Mouse (Mus musculus): ENCODE results near the gene Zfp809. TPM values are rescaled to one million over a fixed set of nuclear protein-coding genes. Genes with fewer than 3 reads are reported as not detected.
A peak's percentile ranks its signal among the peaks of the same experiment; 100 is the strongest.

Gene Zfp809
- polyA plus RNA-seq, 1 experiment from 2014 or later: 6.6 TPM

GRCm38 (mm10) chr9:22226846-22227245, 1.3 kb downstream of the Zfp809 start:
- no peak for ATAC-seq (ENCODE audit: low read depth)

GRCm38 (mm10) chr9:22229386-22230026, 4.0 kb downstream of the Zfp809 start:
- H3K27ac ChIP-seq: no peak overlapping the region
- H3K9ac ChIP-seq: no peak overlapping the region
- no peaks in the 10 kb centered on the region for H3K9me3 ChIP-seq (replicated peaks)
- H3K4me1 ChIP-seq (replicated peaks): peaks cover 29% of the 10 kb centered on the region
- DNase-seq (no peak), ATAC-seq (ENCODE audit: low read depth) (no peak)
- 65% methylated on average over 7 of the region's 7 CpGs for WGBS (ENCODE audit: insufficient replicate concordance)
- H3K4me3 ChIP-seq (replicated peaks): no peak overlapping the region
- no peak overlapping the region for H3K4me2 ChIP-seq
- H3K27me3 ChIP-seq: no peaks in the 10 kb centered on the region
- H3K36me3 ChIP-seq: peaks cover 13% of the 10 kb centered on the region

More at GRCm38 (mm10) chr9:22226846-22227245, 1.3 kb downstream of the Zfp809 start:
- H3K9ac ChIP-seq: no peak overlapping the region
- no peak overlapping the region for H3K27ac ChIP-seq
- H3K4me1 ChIP-seq (replicated peaks): peaks cover 31% of the 10 kb centered on the region
- no peaks in the 10 kb centered on the region for H3K9me3 ChIP-seq (replicated peaks)
- H3K36me3 ChIP-seq: peaks cover 7% of the 10 kb centered on the region
- no peak for DNase-seq
- WGBS (ENCODE audit: insufficient replicate concordance): 87% methylated on average over 15 of the region's 15 CpGs
- H3K4me3 ChIP-seq (replicated peaks): peak overlapping the region; percentile 81; the same call in 1 of the 2 replicates
- H3K27me3 ChIP-seq: no peaks in the 10 kb centered on the region
- peak overlapping the region; percentile 82 for H3K4me2 ChIP-seq

- Histone ChIP-seq H3K27me3 (no peaks in the 10 kb centered on the region), H3K4me2 (no peak overlapping the region), H3K9me3 (replicated peaks) (no peaks in the 10 kb centered on the region), H3K4me3 (replicated peaks) (no peak overlapping the region), H3K36me3 (peaks cover 17% of the 10 kb centered on the region), H3K27ac (no peak overlapping the region), H3K9ac (no peak overlapping the region), H3K4me1 (replicated peaks) (peaks cover 25% of the 10 kb centered on the region)
- ATAC-seq (ENCODE audit: low read depth) (no peak), DNase-seq (no peak)
- 71% methylated on average over 3 of the region's 3 CpGs for WGBS (ENCODE audit: insufficient replicate concordance)
Measured at GRCm38 (mm10) chr9:22230061-22230460, 4.5 kb downstream of the Zfp809 start.

- Histone ChIP-seq H3K27ac (no peak overlapping the region), H3K4me3 (replicated peaks) (no peak overlapping the region), H3K9me3 (replicated peaks) (no peaks in the 10 kb centered on the region), H3K4me2 (no peak overlapping the region), H3K27me3 (no peaks in the 10 kb centered on the region), H3K4me1 (replicated peaks) (peaks cover 25% of the 10 kb centered on the region), H3K36me3 (peaks cover 22% of the 10 kb centered on the region), H3K9ac (no peak overlapping the region)
- ATAC-seq (ENCODE audit: low read depth): no peak
- no peak for DNase-seq
Measured at GRCm38 (mm10) chr9:22230556-22230955, 5.0 kb downstream of the Zfp809 start.

- no peaks in the 10 kb centered on the region for H3K4me1 ChIP-seq (replicated peaks)
- ATAC-seq (ENCODE audit: low read depth): no peak
- no peaks in the 10 kb centered on the region for H3K27me3 ChIP-seq
- no peak for DNase-seq
- H3K9me3 ChIP-seq (replicated peaks): 0 out of 2 replicates have a peak, but pooled peaks cover 4% of the 10 kb centered on the region
- peaks cover 91% of the 10 kb centered on the region for H3K36me3 ChIP-seq
- H3K27ac ChIP-seq: no peak overlapping the region
- no peak overlapping the region for H3K4me3 ChIP-seq (replicated peaks)
- 81% methylated on average over 4 of the region's 4 CpGs for WGBS (ENCODE audit: insufficient replicate concordance)
- no peak overlapping the region for H3K9ac ChIP-seq
- no peak overlapping the region for H3K4me2 ChIP-seq
Measured at GRCm38 (mm10) chr9:22240001-22240400, 14.5 kb downstream of the Zfp809 start.

GRCm38 (mm10) chr9:22244242-22244641, 18.7 kb downstream of the Zfp809 start:
- 64% methylated on average over 2 of the region's 2 CpGs for WGBS (ENCODE audit: insufficient replicate concordance)
- H3K9me3 ChIP-seq (replicated peaks): peaks cover 10% of the 10 kb centered on the region; the same call in 1 of the 2 replicates
- H3K9ac ChIP-seq: no peak overlapping the region
- H3K36me3 ChIP-seq: peaks cover 74% of the 10 kb centered on the region
- H3K4me1 ChIP-seq (replicated peaks): no peaks in the 10 kb centered on the region
- no peak overlapping the region for H3K4me3 ChIP-seq (replicated peaks)
- H3K27me3 ChIP-seq: no peaks in the 10 kb centered on the region
- DNase-seq (no peak), ATAC-seq (ENCODE audit: low read depth) (no peak)
- H3K27ac ChIP-seq: no peak overlapping the region
- H3K4me2 ChIP-seq: no peak overlapping the region

GRCm38 (mm10) chr9:22256579-22256978, 31.1 kb downstream of the Zfp809 start:
- Histone ChIP-seq H3K9ac (no peak overlapping the region), H3K4me3 (replicated peaks) (no peak overlapping the region), H3K4me1 (replicated peaks) (peaks cover 25% of the 10 kb centered on the region), H3K9me3 (replicated peaks) (no peaks in the 10 kb centered on the region), H3K27me3 (no peaks in the 10 kb centered on the region), H3K4me2 (no peak overlapping the region), H3K27ac (no peak overlapping the region), H3K36me3 (peaks cover 39% of the 10 kb centered on the region)
- WGBS (ENCODE audit: insufficient replicate concordance): 33% methylated on average over 4 of the region's 4 CpGs
- DNase-seq (no peak), ATAC-seq (ENCODE audit: low read depth) (no peak)

GRCm38 (mm10) chr9:22258784-22259183, 33.3 kb downstream of the Zfp809 start:
- DNase-seq (no peak), ATAC-seq (ENCODE audit: low read depth) (no peak)
- no peaks in the 10 kb centered on the region for H3K9me3 ChIP-seq (replicated peaks)
- H3K27me3 ChIP-seq: no peaks in the 10 kb centered on the region
- H3K4me2 ChIP-seq: peak overlapping the region; percentile 90
- peaks cover 25% of the 10 kb centered on the region for H3K4me1 ChIP-seq (replicated peaks)
- H3K4me3 ChIP-seq (replicated peaks): peak overlapping the region; percentile 78
- H3K27ac ChIP-seq: no peak overlapping the region
- 76% methylated on average over 8 of the region's 8 CpGs for WGBS (ENCODE audit: insufficient replicate concordance)
- peak overlapping the region; percentile 85 for H3K9ac ChIP-seq
- peaks cover 20% of the 10 kb centered on the region for H3K36me3 ChIP-seq

- no peaks in the 10 kb centered on the region for H3K27me3 ChIP-seq
- DNase-seq: peak; percentile 68
- H3K4me3 ChIP-seq (replicated peaks): peak within 1 kb of the TSS; percentile 78
- peak within 1 kb of the TSS; percentile 90 for H3K4me2 ChIP-seq
- no peaks in the 10 kb centered on the region for H3K9me3 ChIP-seq (replicated peaks)
- peaks cover 25% of the 10 kb centered on the region for H3K4me1 ChIP-seq (replicated peaks)
- H3K36me3 ChIP-seq: peaks cover 14% of the 10 kb centered on the region
- H3K27ac ChIP-seq: peak within 1 kb of the TSS; percentile 24; the same call in 1 of the 2 replicates
- peak; percentile 98 for ATAC-seq (ENCODE audit: low read depth)
- H3K9ac ChIP-seq: peak within 1 kb of the TSS; percentile 85
- 2% methylated on average over 35 of the region's 35 CpGs for WGBS (ENCODE audit: insufficient replicate concordance)
Measured at GRCm38 (mm10) chr9:22259184-22260091, 33.9 kb downstream of the Zfp809 start, which contains the start of gene Zfp599. Zfp599 (minus strand) TSS chr9:22259895.

GRCm38 (mm10) chr9:22260092-22260422, 34.5 kb downstream of the Zfp809 start:
- Histone ChIP-seq H3K9me3 (replicated peaks) (no peaks in the 10 kb centered on the region), H3K9ac (0 out of 2 replicates have a peak overlapping the region, but pooled peaks have one; percentile 85), H3K4me1 (replicated peaks) (peaks cover 25% of the 10 kb centered on the region), H3K4me2 (peak overlapping the region; percentile 90), H3K4me3 (replicated peaks) (peak overlapping the region; percentile 78), H3K36me3 (peaks cover 14% of the 10 kb centered on the region), H3K27ac (no peak overlapping the region), H3K27me3 (no peaks in the 10 kb centered on the region)
- WGBS (ENCODE audit: insufficient replicate concordance): 25% methylated on average over 3 of the region's 3 CpGs
- ATAC-seq (ENCODE audit: low read depth) (no peak), DNase-seq (no peak)

- ATAC-seq (ENCODE audit: low read depth) (no peak), DNase-seq (no peak)
- no peak overlapping the region for H3K9ac ChIP-seq
- peaks cover 25% of the 10 kb centered on the region for H3K4me1 ChIP-seq (replicated peaks)
- no peak overlapping the region for H3K4me3 ChIP-seq (replicated peaks)
- no peak overlapping the region for H3K27ac ChIP-seq
- WGBS (ENCODE audit: insufficient replicate concordance): 43% methylated on average over 1 of the region's 1 CpGs
- no peak overlapping the region for H3K4me2 ChIP-seq
- no peaks in the 10 kb centered on the region for H3K36me3 ChIP-seq
- H3K9me3 ChIP-seq (replicated peaks): no peaks in the 10 kb centered on the region
- H3K27me3 ChIP-seq: no peaks in the 10 kb centered on the region
Measured at GRCm38 (mm10) chr9:22261594-22261993, 36.1 kb downstream of the Zfp809 start.

All from liver, embryonic 13.5 days (tissue).